7 mouse cellular contexts compared by ENCODE assay signal in the genomic region with DNA sequence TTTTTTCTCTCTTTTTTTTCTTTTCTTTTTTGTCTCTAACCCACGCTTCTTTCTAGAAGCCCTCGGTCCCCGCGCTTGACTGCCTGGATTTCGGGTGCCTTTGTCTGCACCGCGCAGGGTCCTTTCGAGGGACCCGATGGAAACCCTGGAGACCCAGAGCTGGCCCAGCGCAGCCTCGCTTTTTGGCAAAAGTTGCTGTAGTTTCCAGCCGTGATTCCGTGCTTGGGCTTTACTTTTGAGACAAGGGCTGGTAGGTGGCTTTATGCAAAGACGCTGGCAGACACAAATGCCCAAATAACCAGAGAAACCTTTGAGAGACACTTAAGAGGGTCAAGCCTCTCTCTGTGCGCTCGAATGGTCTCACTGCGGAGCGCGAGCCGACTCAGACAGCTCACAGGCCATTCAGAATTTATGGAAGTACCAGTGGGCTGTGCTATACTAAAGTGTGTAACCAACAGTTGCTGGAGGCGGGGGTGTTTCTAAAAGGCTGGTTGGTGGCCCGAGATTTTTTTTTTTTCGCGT. TPM values are rescaled to one million over a fixed set of nuclear protein-coding genes. Genes with fewer than 3 reads are reported as not detected.
DNase-seq lines count a peak whose midpoint lies in the region; ATAC-seq lines count a peak whose summit lies in the region.

No protein-coding gene starts in this region.

- H3K4me2 ChIP-seq in forebrain, embryonic 13.5 days: peak overlapping the region; percentile 80
- peak overlapping the region; percentile 63 for H3K4me2 ChIP-seq in liver, embryonic 12.5 days
- H3K4me2 ChIP-seq in stomach, embryonic 15.5 days: peak overlapping the region; percentile 95

- WGBS in forebrain, embryonic 13.5 days: 7% methylated on average over 24 of the region's 24 CpGs
- 14% methylated on average over 24 of the region's 24 CpGs for WGBS in liver, embryonic 12.5 days (ENCODE audit: insufficient replicate concordance)
- WGBS in stomach, embryonic 15.5 days: 10% methylated on average over 24 of the region's 24 CpGs

- H3K4me1 ChIP-seq in forebrain, embryonic 13.5 days: peaks cover 19% of the 10 kb centered on the region
- H3K4me1 ChIP-seq in liver, embryonic 12.5 days: peaks cover 33% of the 10 kb centered on the region
- H3K4me1 ChIP-seq in stomach, embryonic 15.5 days: peaks cover 16% of the 10 kb centered on the region

- H3K36me3 ChIP-seq in forebrain, embryonic 13.5 days (ENCODE audit: poor library complexity, severe bottlenecking): no peaks in the 10 kb centered on the region
- no peaks in the 10 kb centered on the region for H3K36me3 ChIP-seq in liver, embryonic 12.5 days
- no peaks in the 10 kb centered on the region for H3K36me3 ChIP-seq in stomach, embryonic 15.5 days

- H3K9ac ChIP-seq in forebrain, embryonic 13.5 days: peak overlapping the region; percentile 48; the same call in 1 of the 2 replicates
- H3K9ac ChIP-seq in liver, embryonic 12.5 days: 0 out of 2 replicates have a peak overlapping the region, but pooled peaks have one; percentile 2
- H3K9ac ChIP-seq in stomach, embryonic 15.5 days: no peak overlapping the region

- peaks cover 66% of the 10 kb centered on the region for H3K27me3 ChIP-seq in forebrain, embryonic 13.5 days
- peaks cover 86% of the 10 kb centered on the region for H3K27me3 ChIP-seq in liver, embryonic 12.5 days (replicated peaks)
- H3K27me3 ChIP-seq in stomach, embryonic 15.5 days (replicated peaks): peaks cover 43% of the 10 kb centered on the region

- DNase-seq in right cerebral cortex, postnatal 25 days: peak; percentile 12
- no peak for DNase-seq in right cerebral cortex, postnatal 36 days (ENCODE audit: low spot score in 2 of 2)
- no peak for DNase-seq in thymus, adult 18-20 months
- DNase-seq in thymus, postnatal 25 days: no peak

- no peak for ATAC-seq in forebrain, embryonic 13.5 days
- ATAC-seq in liver, embryonic 12.5 days: no peak
- ATAC-seq in stomach, embryonic 15.5 days (ENCODE audit: insufficient read depth, low FRiP score, low read depth): no peak

- no peaks in the 10 kb centered on the region for H3K9me3 ChIP-seq in forebrain, embryonic 13.5 days (replicated peaks)
- no peaks in the 10 kb centered on the region for H3K9me3 ChIP-seq in liver, embryonic 12.5 days (replicated peaks)
- no peaks in the 10 kb centered on the region for H3K9me3 ChIP-seq in stomach, embryonic 15.5 days

- H3K4me3 ChIP-seq in forebrain, embryonic 13.5 days: peak overlapping the region; percentile 46
- H3K4me3 ChIP-seq in liver, embryonic 12.5 days: peak overlapping the region; percentile 42
- H3K4me3 ChIP-seq in stomach, embryonic 15.5 days (replicated peaks): peak overlapping the region; percentile 49

- H3K27ac ChIP-seq in forebrain, embryonic 13.5 days: no peak overlapping the region
- H3K27ac ChIP-seq in liver, embryonic 12.5 days: no peak overlapping the region
- no peak overlapping the region for H3K27ac ChIP-seq in stomach, embryonic 15.5 days

RNA-seq across cellular contexts. Expression of a gene that starts 0.4 kb away (rescaled TPM):
- polyA plus RNA-seq in forebrain, embryonic 13.5 days (2015; fragmentation: Nextera tagmentation; extraction: Ambion mirVana): 0.14 and 0.44 TPM in 2 replicates
- 2.2 and 2.8 TPM in 2 replicates for polyA plus RNA-seq in liver, embryonic 12.5 days (2016; fragmentation: Nextera tagmentation; extraction: Ambion mirVana)
- polyA plus RNA-seq in stomach, embryonic 15.5 days (2015; fragmentation: Nextera tagmentation; extraction: Ambion mirVana): 4.5 and 5.5 TPM in 2 replicates
